Mouse (Mus musculus) limb, embryonic 13.5 days (tissue): Measurements from ENCODE around the gene Hand1. TPM values are rescaled to one million over a fixed set of nuclear protein-coding genes. Genes with fewer than 3 reads are reported as not detected.

Source experiments
- ATAC-seq: fragments of 200-750 bp; cut with Nextera tagmentation; 2 replicates; pipeline ENCODE4 v1.8.0; 2017; ENCODE audit warnings: low read depth, moderate number of reproducible peaks, moderate TSS enrichment; ENCODE audit not compliant: low FRiP score
- H3K27ac ChIP-seq: fragments of 300-500 bp; sonication (generic); 2 replicates; pipeline ENCODE4 v1.5.1; 2015; ENCODE audit warnings: inconsistent platforms, mild to moderate bottlenecking, moderate library complexity
- H3K27me3 ChIP-seq: fragments of 300-500 bp; sonication (generic); 2 replicates; pipeline ENCODE4 v1.6.1; 2015; ENCODE audit warnings: mild to moderate bottlenecking, inconsistent platforms
- H3K36me3 ChIP-seq: fragments of 300-500 bp; sonication (generic); 2 replicates; pipeline ENCODE4 v1.6.1; 2015; ENCODE audit warnings: inconsistent platforms, mild to moderate bottlenecking, moderate library complexity
- H3K4me1 ChIP-seq: fragments of 300-500 bp; sonication (generic); 2 replicates; pipeline ENCODE4 v1.6.1; 2015; ENCODE audit warnings: inconsistent platforms
- H3K4me2 ChIP-seq: fragments of 300-500 bp; sonication (generic); replicated peaks from 2 replicates; pipeline ENCODE4 v1.6.1; 2015; ENCODE audit warnings: inconsistent platforms, mild to moderate bottlenecking, moderate library complexity
- H3K4me3 ChIP-seq: fragments of 300-500 bp; sonication (generic); 2 replicates; pipeline ENCODE4 v1.5.1; 2015; ENCODE audit warnings: moderate library complexity, mild to moderate bottlenecking, inconsistent platforms
- H3K9ac ChIP-seq: fragments of 300-500 bp; sonication (generic); 2 replicates; pipeline ENCODE4 v1.6.1; 2015; ENCODE audit warnings: mild to moderate bottlenecking, inconsistent platforms
- H3K9me3 ChIP-seq: fragments of 300-500 bp; sonication (generic); 2 replicates; pipeline ENCODE4 v1.6.1; 2016; ENCODE audit warnings: inconsistent platforms
- WGBS: fragments of 180-500 bp; shearing (Covaris S2); methylation state at CpG from one replicate; pipeline ENCODE4 v1.1.7; 2015; 5-methylcytosine and 5-hydroxymethylcytosine counted together
- polyA plus RNA-seq: library from polyadenylated mRNA; unstranded; fragments of >200 nt; fragmentation: Nextera tagmentation; extraction: Ambion mirVana; gene quantifications from 2 replicates; pipeline ENCODE4 v1.2.1, GENCODE M21; 2015

Gene Hand1
- 2.7 and 3.1 TPM in 2 replicates for polyA plus RNA-seq

DNA sequence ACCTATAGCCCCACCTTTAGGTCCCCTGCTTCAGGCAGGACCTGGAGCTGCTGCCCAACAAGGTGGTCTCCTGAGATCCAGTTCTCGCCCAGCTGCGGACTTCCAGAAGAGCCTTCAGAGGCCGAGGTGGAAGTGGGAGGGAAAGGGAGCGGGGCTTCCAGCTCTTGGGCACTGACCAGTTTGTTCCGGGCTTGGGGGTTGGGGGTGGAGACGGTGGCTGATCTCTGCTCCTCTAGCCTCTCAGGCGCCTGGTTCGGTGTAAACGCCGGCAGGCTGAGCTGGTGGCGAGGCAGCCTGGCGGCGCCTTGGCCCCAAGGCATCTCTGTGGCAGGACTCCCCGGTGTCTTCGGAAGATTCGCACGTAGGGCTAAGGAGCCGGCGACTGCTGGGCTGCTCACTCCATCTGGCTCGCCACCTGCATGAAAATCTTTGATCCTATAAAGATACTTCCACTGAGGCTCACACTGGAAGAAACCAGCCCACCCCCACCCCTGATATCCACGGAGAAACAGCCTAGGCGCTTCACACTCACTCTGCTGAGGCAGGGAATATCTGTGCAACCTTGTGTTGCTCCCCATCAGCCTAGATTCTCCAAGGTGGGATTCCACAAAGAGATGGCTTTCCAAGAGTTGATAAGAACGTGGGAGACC is at the start of gene Hand1:
TSS of gene Hand1 (minus strand) at position 267 of the 650 bp plus-strand sequence.
- Histone ChIP-seq H3K9ac (no peak within 1 kb of the TSS; the same call in 1 of the 2 replicates), H3K4me2 (peak within 1 kb of the TSS; percentile 74), H3K36me3 (no peaks in the 10 kb centered on the region), H3K27ac (peak within 1 kb of the TSS; percentile 10; the same call in 1 of the 2 replicates), H3K4me3 (peak within 1 kb of the TSS; percentile 27), H3K27me3 (peaks cover 98% of the 10 kb centered on the region), H3K4me1 (peaks cover 60% of the 10 kb centered on the region), H3K9me3 (no peaks in the 10 kb centered on the region)
- WGBS, result 9% methylated on average over 23 of the region's 23 CpGs
- ATAC-seq, result no peak

DNA sequence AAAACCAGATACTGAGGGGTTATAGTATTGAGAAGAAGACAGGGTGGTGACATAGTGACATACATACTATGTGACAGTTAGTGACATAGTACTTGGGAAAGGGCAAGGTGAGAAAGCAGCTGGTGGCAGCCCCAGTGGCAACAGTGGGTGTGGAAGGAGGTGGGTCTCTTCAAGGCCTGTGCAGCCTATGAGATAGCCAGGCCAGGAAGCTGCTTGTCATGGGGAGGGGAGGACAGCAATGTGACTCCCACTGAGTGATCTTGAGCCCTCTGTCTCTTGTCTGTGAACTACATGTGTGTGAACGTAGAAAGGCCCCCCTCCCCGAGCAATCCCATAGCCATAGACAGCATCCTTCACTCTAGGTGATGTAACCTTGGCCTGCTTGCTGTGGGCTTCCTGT is 43.5 kb upstream of the Hand1 start:
- no peaks in the 10 kb centered on the region for H3K36me3 ChIP-seq
- H3K27ac ChIP-seq, result no peak overlapping the region
- ATAC-seq, result no peak
- no peak overlapping the region for H3K4me3 ChIP-seq
- no peak overlapping the region for H3K4me2 ChIP-seq
- H3K4me1 ChIP-seq, result no peaks in the 10 kb centered on the region
- no peaks in the 10 kb centered on the region for H3K9me3 ChIP-seq
- WGBS, result 68% methylated on average over 2 of the region's 2 CpGs
- no peak overlapping the region for H3K9ac ChIP-seq
- peaks cover 4% of the 10 kb centered on the region; the same call in 1 of the 2 replicates for H3K27me3 ChIP-seq

GRCm38 (mm10) chr11:57873014-57873413 is 40.4 kb upstream of the Hand1 start:
- no peak overlapping the region for H3K4me2 ChIP-seq
- no peak for ATAC-seq
- 55% methylated on average over 3 of the region's 3 CpGs for WGBS
- peaks cover 4% of the 10 kb centered on the region; the same call in 1 of the 2 replicates for H3K27me3 ChIP-seq
- H3K9me3 ChIP-seq, result no peaks in the 10 kb centered on the region
- H3K36me3 ChIP-seq, result no peaks in the 10 kb centered on the region
- no peaks in the 10 kb centered on the region for H3K4me1 ChIP-seq
- no peak overlapping the region for H3K27ac ChIP-seq
- no peak overlapping the region for H3K9ac ChIP-seq
- no peak overlapping the region for H3K4me3 ChIP-seq

- no peak overlapping the region for H3K9ac ChIP-seq
- H3K27me3 ChIP-seq, result peaks cover 16% of the 10 kb centered on the region; the same call in 1 of the 2 replicates
- WGBS, result 43% methylated on average over 9 of the region's 9 CpGs
- no peaks in the 10 kb centered on the region for H3K4me1 ChIP-seq
- no peak overlapping the region for H3K4me3 ChIP-seq
- ATAC-seq, result no peak
- H3K4me2 ChIP-seq, result no peak overlapping the region
- H3K9me3 ChIP-seq, result no peaks in the 10 kb centered on the region
- H3K27ac ChIP-seq, result no peak overlapping the region
- H3K36me3 ChIP-seq, result no peaks in the 10 kb centered on the region
Measured at GRCm38 (mm10) chr11:57868753-57869460, 36.3 kb upstream of the Hand1 start.

DNA sequence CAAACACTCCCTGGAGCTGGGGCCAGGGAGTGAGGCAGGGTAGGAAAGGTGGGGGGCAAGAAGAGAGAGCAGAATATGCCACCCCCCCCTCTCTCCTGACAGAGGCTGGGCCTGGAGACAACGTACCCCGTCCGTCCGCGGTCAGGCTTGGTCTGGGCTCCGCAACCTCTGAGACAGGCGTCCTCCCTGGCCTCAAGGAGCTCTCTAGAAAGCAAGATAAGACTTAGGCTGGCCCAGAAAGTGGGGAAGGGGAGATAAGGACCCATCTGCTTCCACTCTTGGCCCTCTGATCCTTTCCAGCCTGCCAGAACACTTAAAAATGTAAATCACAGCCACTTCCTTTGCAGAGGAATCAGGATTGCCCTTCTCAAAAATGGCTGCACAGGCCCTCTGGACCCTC is 33.8 kb upstream of the Hand1 start:
- Histone ChIP-seq H3K9me3 (no peaks in the 10 kb centered on the region), H3K36me3 (no peaks in the 10 kb centered on the region), H3K4me1 (no peaks in the 10 kb centered on the region), H3K9ac (peak overlapping the region; percentile 25; the same call in 1 of the 2 replicates), H3K27ac (no peak overlapping the region), H3K4me3 (no peak overlapping the region), H3K27me3 (peaks cover 16% of the 10 kb centered on the region; the same call in 1 of the 2 replicates), H3K4me2 (no peak overlapping the region)
- no peak for ATAC-seq
- WGBS, result 48% methylated on average over 3 of the region's 7 CpGs

DNA sequence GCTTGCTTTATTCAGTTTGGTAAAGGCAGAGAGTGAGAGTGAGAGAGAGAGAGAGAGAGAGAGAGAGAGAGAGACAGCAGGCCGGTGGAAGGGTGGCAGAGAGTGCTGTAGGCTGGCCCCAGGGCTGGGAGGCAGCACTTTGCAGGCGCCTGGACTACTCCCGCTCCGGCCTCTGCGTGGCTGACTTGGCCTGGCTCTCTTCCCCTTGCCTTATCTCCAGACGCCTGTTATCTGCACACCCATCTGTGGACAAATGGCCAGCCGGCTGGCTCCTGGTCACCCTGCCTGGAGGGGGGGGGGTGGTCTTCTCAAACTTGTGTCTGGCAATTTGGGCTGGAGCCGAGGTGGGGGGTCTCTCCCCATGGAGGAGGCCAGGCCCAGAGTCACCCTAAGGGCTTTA is 32.0 kb upstream of the Hand1 start:
- no peaks in the 10 kb centered on the region for H3K4me1 ChIP-seq
- 39% methylated on average over 7 of the region's 8 CpGs for WGBS
- ATAC-seq, result no peak
- H3K4me2 ChIP-seq, result no peak overlapping the region
- H3K27me3 ChIP-seq, result peaks cover 16% of the 10 kb centered on the region; the same call in 1 of the 2 replicates
- no peak overlapping the region for H3K4me3 ChIP-seq
- no peak overlapping the region for H3K27ac ChIP-seq
- no peak overlapping the region for H3K9ac ChIP-seq
- no peaks in the 10 kb centered on the region for H3K9me3 ChIP-seq
- H3K36me3 ChIP-seq, result no peaks in the 10 kb centered on the region

GRCm38 (mm10) chr11:57862088-57862487 is 29.5 kb upstream of the Hand1 start:
- Histone ChIP-seq H3K36me3 (no peaks in the 10 kb centered on the region), H3K27me3 (peaks cover 16% of the 10 kb centered on the region; the same call in 1 of the 2 replicates), H3K4me3 (no peak overlapping the region), H3K9me3 (no peaks in the 10 kb centered on the region), H3K4me2 (no peak overlapping the region), H3K9ac (no peak overlapping the region), H3K27ac (no peak overlapping the region), H3K4me1 (no peaks in the 10 kb centered on the region)
- ATAC-seq, result no peak
- 88% methylated on average over 7 of the region's 7 CpGs for WGBS

DNA sequence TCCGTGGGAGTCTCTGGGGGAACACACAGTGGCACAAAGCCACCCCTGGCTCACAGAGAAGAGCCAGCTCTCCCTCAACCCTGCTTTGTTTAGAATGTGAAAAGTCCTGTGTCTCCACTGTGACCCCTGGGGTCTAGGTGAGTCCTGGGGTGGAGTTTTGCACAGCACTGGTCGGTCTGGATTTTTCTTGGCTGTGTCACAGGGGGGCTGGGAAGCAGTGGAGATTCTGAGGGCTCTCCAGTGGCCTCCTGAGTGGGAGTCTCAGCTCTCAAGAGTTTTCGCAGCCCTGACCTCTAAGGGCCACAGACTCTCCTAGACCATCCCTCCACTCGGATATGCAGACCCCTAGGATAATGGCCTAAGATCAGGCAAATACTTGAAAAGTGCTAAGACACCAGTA is 25.1 kb upstream of the Hand1 start:
- Histone ChIP-seq H3K27ac (no peak overlapping the region), H3K4me3 (no peak overlapping the region), H3K9ac (no peak overlapping the region), H3K4me1 (peaks cover 6% of the 10 kb centered on the region), H3K36me3 (no peaks in the 10 kb centered on the region), H3K4me2 (no peak overlapping the region), H3K9me3 (no peaks in the 10 kb centered on the region), H3K27me3 (no peaks in the 10 kb centered on the region)
- WGBS, result 52% methylated on average over 4 of the region's 4 CpGs
- no peak for ATAC-seq

DNA sequence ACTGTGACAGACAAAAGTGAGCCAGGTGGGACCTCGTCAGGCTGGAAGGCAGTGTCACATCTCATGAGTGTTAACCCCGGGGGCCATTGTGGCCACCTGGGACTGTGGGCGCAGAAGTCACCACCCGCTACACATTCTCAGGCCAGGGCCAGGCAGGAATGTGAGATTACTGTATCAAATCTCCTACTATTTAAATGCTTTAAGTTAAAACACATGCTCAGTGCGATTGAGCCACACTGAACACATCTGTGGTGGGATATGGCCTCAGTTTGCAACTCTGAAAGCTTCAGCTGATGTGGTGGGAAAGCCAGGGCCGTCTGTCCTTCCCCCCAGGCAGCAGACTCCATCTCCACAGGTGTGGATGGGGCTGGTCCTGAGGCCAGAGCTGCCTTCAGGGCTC is 21.0 kb upstream of the Hand1 start:
- peaks cover 6% of the 10 kb centered on the region for H3K4me1 ChIP-seq
- H3K27me3 ChIP-seq, result peaks cover 20% of the 10 kb centered on the region; the same call in 1 of the 2 replicates
- no peaks in the 10 kb centered on the region for H3K9me3 ChIP-seq
- no peak overlapping the region for H3K27ac ChIP-seq
- 0 out of 2 replicates have a peak overlapping the region, but pooled peaks have one; percentile 31 for H3K9ac ChIP-seq
- no peak overlapping the region for H3K4me3 ChIP-seq
- H3K4me2 ChIP-seq, result no peak overlapping the region
- H3K36me3 ChIP-seq, result no peaks in the 10 kb centered on the region
- ATAC-seq, result no peak; the same call in 1 of the 2 replicates
- 26% methylated on average over 6 of the region's 6 CpGs for WGBS

DNA sequence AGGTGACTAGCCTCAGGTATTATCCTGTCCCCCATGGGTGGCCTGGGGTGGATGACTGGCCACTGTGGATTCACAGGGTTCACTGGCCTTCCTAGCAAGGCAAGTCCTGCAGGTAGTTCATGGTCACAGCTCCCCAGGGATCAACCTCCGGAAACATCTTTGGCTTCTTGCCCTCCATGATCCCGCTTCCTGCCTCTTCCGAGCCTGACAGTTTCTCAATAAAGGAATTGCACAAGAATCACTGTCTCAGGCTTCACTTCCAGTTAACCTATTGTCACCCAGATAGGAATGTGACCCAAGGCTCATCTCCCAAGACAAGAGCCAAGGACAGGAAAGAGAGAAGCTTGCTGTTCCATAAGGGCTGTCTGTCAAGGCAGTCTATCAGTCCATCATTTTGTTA is 18.3 kb upstream of the Hand1 start:
- Histone ChIP-seq H3K27me3 (peaks cover 26% of the 10 kb centered on the region), H3K4me3 (no peak overlapping the region), H3K4me2 (no peak overlapping the region), H3K4me1 (peaks cover 6% of the 10 kb centered on the region), H3K27ac (no peak overlapping the region), H3K9ac (no peak overlapping the region), H3K9me3 (no peaks in the 10 kb centered on the region), H3K36me3 (no peaks in the 10 kb centered on the region)
- ATAC-seq, result no peak
- 63% methylated on average over 3 of the region's 3 CpGs for WGBS

DNA sequence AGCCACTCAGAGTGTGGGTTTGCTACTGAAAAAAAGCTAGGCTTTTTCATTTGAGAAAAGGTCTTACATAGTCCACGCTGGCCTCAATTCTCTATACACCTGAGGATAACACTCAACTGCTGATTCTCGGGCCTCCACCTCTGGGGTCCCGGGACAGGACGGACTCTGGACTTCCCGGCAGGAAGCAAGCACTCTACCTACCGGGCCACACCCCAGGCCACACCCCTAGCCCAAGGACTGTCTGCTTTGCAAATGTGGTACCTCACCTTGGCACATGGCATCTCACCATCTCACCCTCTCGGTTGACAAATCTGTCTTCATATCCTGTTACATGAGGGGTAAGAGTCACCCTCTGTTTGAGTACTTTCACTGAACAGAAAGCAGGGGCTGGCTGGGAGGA is 17.7 kb upstream of the Hand1 start:
- WGBS, result 60% methylated on average over 7 of the region's 7 CpGs
- no peak overlapping the region for H3K4me2 ChIP-seq
- no peaks in the 10 kb centered on the region for H3K36me3 ChIP-seq
- H3K27ac ChIP-seq, result no peak overlapping the region
- no peak overlapping the region for H3K4me3 ChIP-seq
- no peak overlapping the region for H3K9ac ChIP-seq
- H3K4me1 ChIP-seq, result peaks cover 6% of the 10 kb centered on the region
- ATAC-seq, result no peak
- no peaks in the 10 kb centered on the region for H3K9me3 ChIP-seq
- H3K27me3 ChIP-seq, result peaks cover 26% of the 10 kb centered on the region

DNA sequence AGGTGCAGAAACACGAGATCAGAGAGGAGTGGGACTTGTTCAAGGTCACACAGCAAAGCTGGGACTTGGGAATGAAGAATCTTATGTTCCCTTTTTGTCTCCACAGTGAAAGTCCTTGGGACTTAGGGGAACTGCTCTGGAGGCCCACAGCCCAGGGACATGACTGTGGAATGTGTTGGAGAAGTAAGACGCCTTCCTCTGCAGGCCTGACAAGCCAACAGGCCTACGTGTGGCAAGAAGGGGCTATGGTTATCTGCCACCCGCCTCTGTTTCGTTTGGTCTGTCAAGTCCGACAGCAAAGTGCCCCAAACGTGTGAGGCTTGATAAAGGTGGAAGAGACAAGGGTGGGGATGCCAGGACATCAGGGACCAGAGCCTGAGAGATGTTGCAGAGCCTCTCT is 14.8 kb upstream of the Hand1 start:
- H3K9ac ChIP-seq, result no peak overlapping the region
- no peak overlapping the region for H3K4me3 ChIP-seq
- no peaks in the 10 kb centered on the region for H3K4me1 ChIP-seq
- ATAC-seq, result no peak
- H3K27me3 ChIP-seq, result peaks cover 37% of the 10 kb centered on the region
- 74% methylated on average over 7 of the region's 7 CpGs for WGBS
- no peak overlapping the region for H3K27ac ChIP-seq
- no peaks in the 10 kb centered on the region for H3K9me3 ChIP-seq
- H3K4me2 ChIP-seq, result no peak overlapping the region
- H3K36me3 ChIP-seq, result no peaks in the 10 kb centered on the region
